Mouse (Mus musculus): ENCODE data around the gene Tspan5. TPM values are rescaled to one million over a fixed set of nuclear protein-coding genes. Genes with fewer than 3 reads are reported as not detected.

The Tspan5 gene
- polyA plus RNA-seq, 1 experiment = 23.8 TPM

- Histone ChIP-seq H3K36me3 (ENCODE audit: control insufficient read depth, insufficient read depth, low read length) (no peaks in the 10 kb centered on the region), H3K4me3 (ENCODE audit: insufficient read depth, low read depth, low read length) (no peak overlapping the region), H3K27ac (ENCODE audit: insufficient read depth, low read depth, low read length) (peak overlapping the region; percentile 57), H3K27me3 (replicated peaks; ENCODE audit: control insufficient read depth, insufficient read depth, low read length) (no peaks in the 10 kb centered on the region), H3K4me1 (ENCODE audit: control insufficient read depth, insufficient read depth, low read length) (peaks cover 15% of the 10 kb centered on the region)
- TF ChIP-seq POLR2A (IDR thresholded peaks at IDR 0.05; ENCODE audit: low read depth, low read length) = no peak
- no peak for TF ChIP-seq CTCF (conservative IDR thresholded peaks at IDR 0.05; ENCODE audit: insufficient read depth, insufficient read length, low read depth, low read length)
- peak; percentile 58 for DNase-seq
- 56% methylated on average over 9 of the region's 9 CpGs for WGBS
Measured at GRCm38 (mm10) chr3:138759968-138760684, 18.1 kb downstream of the Tspan5 start.

- no peak overlapping the region for H3K4me3 ChIP-seq (ENCODE audit: insufficient read depth, low read depth, low read length)
Measured at GRCm38 (mm10) chr3:138760685-138761119, 18.7 kb downstream of the Tspan5 start.

GRCm38 (mm10) chr3:138761531-138761930 lies 19.5 kb downstream of the Tspan5 start:
- H3K27ac ChIP-seq (ENCODE audit: insufficient read depth, low read depth, low read length) = no peak overlapping the region
- no peak for DNase-seq
- 94% methylated on average over 13 of the region's 13 CpGs for WGBS

More at GRCm38 (mm10) chr3:138760685-138761119, 18.7 kb downstream of the Tspan5 start:
- peak overlapping the region; percentile 57; the same call in 1 of the 2 replicates for H3K27ac ChIP-seq (ENCODE audit: insufficient read depth, low read depth, low read length)
- TF ChIP-seq POLR2A (IDR thresholded peaks at IDR 0.05; ENCODE audit: low read depth, low read length) = no peak
- no peak for TF ChIP-seq CTCF (conservative IDR thresholded peaks at IDR 0.05; ENCODE audit: insufficient read depth, insufficient read length, low read depth, low read length)
- DNase-seq = peak; percentile 36
- WGBS = 52% methylated on average over 11 of the region's 11 CpGs
- no peaks in the 10 kb centered on the region for H3K27me3 ChIP-seq (replicated peaks; ENCODE audit: control insufficient read depth, insufficient read depth, low read length)
- peaks cover 15% of the 10 kb centered on the region for H3K4me1 ChIP-seq (ENCODE audit: control insufficient read depth, insufficient read depth, low read length)
- no peaks in the 10 kb centered on the region for H3K36me3 ChIP-seq (ENCODE audit: control insufficient read depth, insufficient read depth, low read length)

GRCm38 (mm10) chr3:138763941-138764340 lies 21.9 kb downstream of the Tspan5 start:
- WGBS = 69% methylated on average over 9 of the region's 9 CpGs
- no peaks in the 10 kb centered on the region for H3K27me3 ChIP-seq (replicated peaks; ENCODE audit: control insufficient read depth, insufficient read depth, low read length)
- DNase-seq = peak; percentile 70
- peaks cover 24% of the 10 kb centered on the region for H3K4me1 ChIP-seq (ENCODE audit: control insufficient read depth, insufficient read depth, low read length)
- no peak overlapping the region for H3K4me3 ChIP-seq (ENCODE audit: insufficient read depth, low read depth, low read length)
- 0 out of 2 replicates have a peak overlapping the region, but pooled peaks have one; percentile 19 for H3K27ac ChIP-seq (ENCODE audit: insufficient read depth, low read depth, low read length)
- TF ChIP-seq POLR2A (IDR thresholded peaks at IDR 0.05; ENCODE audit: low read depth, low read length) (no peak), CTCF (conservative IDR thresholded peaks at IDR 0.05; ENCODE audit: insufficient read depth, insufficient read length, low read depth, low read length) (no peak)
- no peaks in the 10 kb centered on the region for H3K36me3 ChIP-seq (ENCODE audit: control insufficient read depth, insufficient read depth, low read length)

More at GRCm38 (mm10) chr3:138761531-138761930, 19.5 kb downstream of the Tspan5 start:
- TF ChIP-seq CTCF (conservative IDR thresholded peaks at IDR 0.05; ENCODE audit: insufficient read depth, insufficient read length, low read depth, low read length) (no peak), POLR2A (IDR thresholded peaks at IDR 0.05; ENCODE audit: low read depth, low read length) (no peak)
- Histone ChIP-seq H3K4me3 (ENCODE audit: insufficient read depth, low read depth, low read length) (no peak overlapping the region), H3K4me1 (ENCODE audit: control insufficient read depth, insufficient read depth, low read length) (peaks cover 20% of the 10 kb centered on the region), H3K36me3 (ENCODE audit: control insufficient read depth, insufficient read depth, low read length) (no peaks in the 10 kb centered on the region), H3K27me3 (replicated peaks; ENCODE audit: control insufficient read depth, insufficient read depth, low read length) (no peaks in the 10 kb centered on the region)

- no peak overlapping the region for H3K27ac ChIP-seq (ENCODE audit: insufficient read depth, low read depth, low read length)
- H3K4me3 ChIP-seq (ENCODE audit: insufficient read depth, low read depth, low read length) = no peak overlapping the region
- no peak for DNase-seq
- TF ChIP-seq CTCF (conservative IDR thresholded peaks at IDR 0.05; ENCODE audit: insufficient read depth, insufficient read length, low read depth, low read length) = no peak
- TF ChIP-seq POLR2A (IDR thresholded peaks at IDR 0.05; ENCODE audit: low read depth, low read length) = no peak
- H3K36me3 ChIP-seq (ENCODE audit: control insufficient read depth, insufficient read depth, low read length) = no peaks in the 10 kb centered on the region
- peaks cover 24% of the 10 kb centered on the region for H3K4me1 ChIP-seq (ENCODE audit: control insufficient read depth, insufficient read depth, low read length)
- 51% methylated on average over 3 of the region's 3 CpGs for WGBS
- no peaks in the 10 kb centered on the region for H3K27me3 ChIP-seq (replicated peaks; ENCODE audit: control insufficient read depth, insufficient read depth, low read length)
Measured at GRCm38 (mm10) chr3:138764782-138765181, 22.8 kb downstream of the Tspan5 start.

- H3K4me3 ChIP-seq (ENCODE audit: insufficient read depth, low read depth, low read length) = no peak overlapping the region
- H3K27me3 ChIP-seq (replicated peaks; ENCODE audit: control insufficient read depth, insufficient read depth, low read length) = no peaks in the 10 kb centered on the region
- peak; percentile 71 for DNase-seq
- H3K27ac ChIP-seq (ENCODE audit: insufficient read depth, low read depth, low read length) = peak overlapping the region; percentile 31; the same call in 1 of the 2 replicates
- no peak for TF ChIP-seq POLR2A (IDR thresholded peaks at IDR 0.05; ENCODE audit: low read depth, low read length)
- no peak for TF ChIP-seq CTCF (conservative IDR thresholded peaks at IDR 0.05; ENCODE audit: insufficient read depth, insufficient read length, low read depth, low read length)
- 27% methylated on average over 8 of the region's 8 CpGs for WGBS
- peaks cover 26% of the 10 kb centered on the region for H3K4me1 ChIP-seq (ENCODE audit: control insufficient read depth, insufficient read depth, low read length)
- no peaks in the 10 kb centered on the region for H3K36me3 ChIP-seq (ENCODE audit: control insufficient read depth, insufficient read depth, low read length)
Measured at GRCm38 (mm10) chr3:138767034-138767433, 25.0 kb downstream of the Tspan5 start.

GRCm38 (mm10) chr3:138768541-138769093 lies 26.6 kb downstream of the Tspan5 start:
- Histone ChIP-seq H3K27me3 (replicated peaks; ENCODE audit: control insufficient read depth, insufficient read depth, low read length) (no peaks in the 10 kb centered on the region), H3K4me3 (ENCODE audit: insufficient read depth, low read depth, low read length) (no peak overlapping the region), H3K4me1 (ENCODE audit: control insufficient read depth, insufficient read depth, low read length) (peaks cover 26% of the 10 kb centered on the region), H3K36me3 (ENCODE audit: control insufficient read depth, insufficient read depth, low read length) (no peaks in the 10 kb centered on the region), H3K27ac (ENCODE audit: insufficient read depth, low read depth, low read length) (no peak overlapping the region)
- no peak for TF ChIP-seq POLR2A (IDR thresholded peaks at IDR 0.05; ENCODE audit: low read depth, low read length)
- no peak for TF ChIP-seq CTCF (conservative IDR thresholded peaks at IDR 0.05; ENCODE audit: insufficient read depth, insufficient read length, low read depth, low read length)
- DNase-seq = no peak
- WGBS = 85% methylated on average over 12 of the region's 12 CpGs
